Mouse (Mus musculus) adrenal gland, adult 2 months (tissue): ENCODE measurements around the gene Hoxd13. TPM values are rescaled to one million over a fixed set of nuclear protein-coding genes. Genes with fewer than 3 reads are reported as not detected.

Experiments used
- DNase-seq: peaks from one replicate; pipeline ENCODE4 v3.0.0; 2021
- long read RNA-seq: library from polyadenylated mRNA; stranded (forward); transcript quantifications from one replicate; pipeline ENCODE4 v2.0.0, GENCODE M21; 2021
- polyA plus RNA-seq: library from polyadenylated mRNA; depleted of rRNA; stranded (reverse); fragments of >200 nt; gene quantifications from 2 replicates; pipeline ENCODE4 v1.2.3, GENCODE M21; 2012; rRNA removed
- total RNA-seq, 2 experiments: library from RNA; stranded (reverse); gene quantifications; 2 replicates each; pipeline ENCODE4 v1.2.3; 2021

The Hoxd13 gene
- total RNA-seq (not detected), polyA plus RNA-seq (not detected in 2 replicates)
- long read RNA-seq, result 0 reads

DNA sequence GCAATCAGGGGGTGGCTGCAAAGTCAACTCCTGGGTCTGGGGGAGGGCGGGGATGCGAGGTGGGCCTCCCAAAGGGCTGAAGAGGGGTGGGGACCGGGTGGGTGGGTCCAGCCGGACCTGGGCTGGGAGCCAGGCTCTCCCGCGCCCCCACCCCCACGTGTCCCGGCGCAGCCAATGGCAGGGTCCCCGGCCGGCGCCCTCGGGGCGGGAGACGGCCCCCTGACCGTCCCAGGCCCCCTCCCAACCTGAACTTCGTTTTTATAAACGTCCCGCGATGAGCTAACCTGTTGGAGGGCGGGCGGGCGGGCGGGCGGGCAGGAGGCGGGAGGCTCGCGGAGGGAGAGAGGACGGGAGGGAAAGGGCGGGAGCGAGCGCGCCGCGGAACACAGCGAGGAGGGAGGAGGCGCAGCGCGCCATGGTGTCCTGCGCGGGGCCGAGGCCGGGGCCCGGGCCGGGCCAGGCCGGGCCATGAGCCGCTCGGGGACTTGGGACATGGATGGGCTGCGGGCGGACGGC, at the start of gene Hoxd13:
Gene Hoxd13, plus strand, starts transcription at position 469 of the 516 bp plus-strand sequence.
- no peak for DNase-seq

- DNase-seq, result no peak
Observed at GRCm38 (mm10) chr2:74619676-74620246, 48.3 kb upstream of the Hoxd13 start.

- DNase-seq, result no peak
Observed at GRCm38 (mm10) chr2:74620368-74620767, 47.7 kb upstream of the Hoxd13 start.

- no peak for DNase-seq
Observed at GRCm38 (mm10) chr2:74635412-74635811, 32.7 kb upstream of the Hoxd13 start.

- DNase-seq, result no peak
Observed at GRCm38 (mm10) chr2:74642431-74642830, 25.7 kb upstream of the Hoxd13 start.

DNA sequence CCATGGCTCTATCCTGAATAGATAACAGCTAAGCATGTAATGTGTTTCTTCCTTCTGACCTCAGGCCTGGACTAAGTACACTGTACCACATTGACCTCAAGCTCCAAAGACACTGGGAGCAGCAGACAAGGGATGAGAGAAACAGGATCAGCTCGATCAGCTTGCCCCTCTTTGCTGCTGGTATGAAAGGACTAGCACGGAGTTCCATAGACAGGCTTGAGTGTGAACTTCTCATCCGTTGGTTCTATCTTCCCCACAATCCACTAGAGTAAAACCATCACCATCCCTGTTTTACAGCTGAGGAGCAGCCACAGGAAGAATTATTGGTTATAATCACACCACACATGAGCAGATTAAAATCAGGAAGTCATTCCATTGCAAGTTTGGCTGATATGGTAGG, 22.5 kb upstream of the Hoxd13 start:
- no peak for DNase-seq

DNA sequence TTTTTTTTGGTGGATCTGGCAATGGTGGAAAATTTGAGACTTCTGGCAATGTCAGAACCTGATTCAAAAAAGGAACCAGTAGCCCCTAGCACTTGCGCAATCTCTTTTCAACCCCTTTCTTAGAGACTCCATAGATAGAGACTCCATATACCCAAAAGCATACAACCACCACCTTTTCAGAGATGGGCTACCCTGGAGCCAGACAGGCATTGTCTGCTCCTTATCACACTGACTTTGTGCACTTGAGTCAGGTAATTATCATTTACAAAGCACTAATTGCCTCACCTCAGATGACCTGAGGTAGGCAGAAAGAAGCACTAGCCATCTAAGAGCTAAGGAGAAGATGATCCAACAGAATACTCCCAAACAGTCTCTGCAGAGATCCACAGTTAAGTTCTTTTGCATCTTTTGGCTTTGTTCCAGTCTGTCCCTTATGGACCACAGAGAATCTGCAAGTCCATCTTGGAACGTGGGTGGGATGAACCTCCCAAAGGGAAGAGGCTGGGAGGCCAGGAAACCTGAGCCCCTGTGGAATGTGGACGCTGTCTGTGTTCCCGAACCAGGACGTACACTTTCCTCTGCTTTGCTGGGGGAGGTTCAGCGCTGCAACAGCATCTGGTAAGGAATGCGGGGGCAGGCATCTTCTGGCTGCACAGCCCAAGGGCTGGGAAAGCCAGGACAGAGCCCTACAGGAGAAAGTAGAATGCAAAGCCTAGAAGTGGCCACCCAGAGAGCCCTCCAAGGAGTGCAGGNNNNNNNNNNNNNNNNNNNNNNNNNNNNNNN, 20.8 kb upstream of the Hoxd13 start:
- DNase-seq, result no peak

- DNase-seq, result no peak
Observed at GRCm38 (mm10) chr2:74652996-74653340, 15.1 kb upstream of the Hoxd13 start.

DNA sequence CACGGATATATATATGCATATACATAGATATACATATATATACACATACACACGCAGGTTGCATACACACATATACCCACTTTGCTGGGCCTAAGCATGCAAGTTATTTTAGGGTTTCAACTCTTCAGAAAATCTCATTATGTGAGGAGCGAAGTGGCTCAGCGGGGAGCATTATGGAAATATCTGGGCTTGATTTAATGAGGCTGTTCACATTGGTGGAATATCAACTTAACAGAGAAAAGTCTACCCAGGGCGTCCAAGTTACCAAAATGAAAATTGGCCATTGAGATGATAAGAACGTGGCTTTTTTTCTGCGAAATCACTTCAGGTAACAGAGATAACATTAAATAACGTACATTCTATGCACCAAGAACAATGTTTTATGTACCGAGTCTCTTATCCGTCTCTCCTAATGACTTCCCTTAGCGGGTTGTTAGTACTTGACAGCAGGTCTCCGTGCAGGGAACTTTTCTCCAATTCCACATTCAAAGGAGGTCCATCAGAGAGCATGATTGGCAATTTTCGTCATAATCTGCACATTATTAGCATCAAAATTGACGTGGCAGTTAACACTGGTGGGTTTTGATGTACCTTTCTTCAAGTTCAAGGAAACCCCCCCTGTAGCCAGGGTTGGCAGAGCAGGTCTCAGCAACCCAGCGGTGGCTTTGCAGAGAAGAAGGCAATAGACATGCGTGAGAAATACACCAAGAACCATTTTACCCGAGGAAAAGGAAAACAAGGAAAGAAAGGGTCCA, 14.2 kb upstream of the Hoxd13 start:
- DNase-seq, result no peak

GRCm38 (mm10) chr2:74654743-74655419, 13.2 kb upstream of the Hoxd13 start:
- DNase-seq, result no peak

- no peak for DNase-seq
Observed at GRCm38 (mm10) chr2:74655420-74655781, 12.7 kb upstream of the Hoxd13 start.

- no peak for DNase-seq
Observed at GRCm38 (mm10) chr2:74655821-74656631, 12.1 kb upstream of the Hoxd13 start.

DNA sequence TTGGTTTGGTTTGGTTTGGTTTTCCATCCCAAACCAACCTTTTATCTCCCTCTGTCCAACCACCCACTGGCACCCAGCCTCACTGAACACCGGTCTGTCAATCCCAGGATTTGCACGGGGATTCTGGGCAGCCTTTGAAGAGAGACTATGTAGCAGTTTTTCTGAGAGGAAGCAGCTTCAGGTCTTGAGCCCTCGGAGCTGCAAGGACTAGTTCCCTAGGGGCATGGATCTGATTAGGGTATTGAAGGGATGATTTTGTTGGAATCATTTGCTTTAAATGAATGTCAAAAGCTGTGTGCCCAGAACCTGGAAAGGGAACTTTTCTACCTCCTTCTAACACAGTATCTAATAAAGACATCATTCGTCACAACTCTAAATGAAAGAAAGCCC, 11.5 kb upstream of the Hoxd13 start:
- no peak for DNase-seq

GRCm38 (mm10) chr2:74657251-74658023, 10.7 kb upstream of the Hoxd13 start:
- no peak for DNase-seq

DNA sequence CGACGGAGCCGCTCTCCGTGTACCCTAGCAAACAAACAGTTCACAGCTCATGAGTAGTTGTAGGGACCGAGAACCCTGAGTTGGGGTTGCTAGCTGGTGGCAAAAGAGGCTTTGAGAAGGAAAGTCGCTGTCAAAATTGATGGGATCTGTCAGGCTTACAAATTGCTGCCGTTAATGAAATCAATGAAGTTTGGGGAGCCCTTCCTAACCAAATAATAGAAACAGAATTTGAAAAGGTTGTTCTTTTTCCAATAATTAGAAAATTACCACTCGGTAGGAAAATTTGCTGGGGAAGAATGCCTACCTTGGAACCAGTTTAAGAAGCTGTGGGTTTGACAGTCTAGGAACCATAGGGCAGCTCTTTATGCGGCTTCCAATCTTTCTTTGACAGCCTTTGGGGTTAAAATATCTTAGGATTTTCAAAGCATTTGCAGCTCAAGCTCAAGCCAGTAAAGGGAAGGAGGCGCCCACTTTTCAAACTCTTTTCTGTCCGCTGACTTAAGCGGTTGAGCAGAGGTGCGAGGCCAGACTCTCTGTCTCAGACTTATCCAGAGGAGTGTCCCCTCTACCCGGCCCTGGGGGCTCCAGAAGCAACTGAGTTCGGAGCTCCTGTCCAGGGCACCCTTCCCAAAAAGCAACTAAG, 10.0 kb upstream of the Hoxd13 start:
- DNase-seq, result no peak

DNA sequence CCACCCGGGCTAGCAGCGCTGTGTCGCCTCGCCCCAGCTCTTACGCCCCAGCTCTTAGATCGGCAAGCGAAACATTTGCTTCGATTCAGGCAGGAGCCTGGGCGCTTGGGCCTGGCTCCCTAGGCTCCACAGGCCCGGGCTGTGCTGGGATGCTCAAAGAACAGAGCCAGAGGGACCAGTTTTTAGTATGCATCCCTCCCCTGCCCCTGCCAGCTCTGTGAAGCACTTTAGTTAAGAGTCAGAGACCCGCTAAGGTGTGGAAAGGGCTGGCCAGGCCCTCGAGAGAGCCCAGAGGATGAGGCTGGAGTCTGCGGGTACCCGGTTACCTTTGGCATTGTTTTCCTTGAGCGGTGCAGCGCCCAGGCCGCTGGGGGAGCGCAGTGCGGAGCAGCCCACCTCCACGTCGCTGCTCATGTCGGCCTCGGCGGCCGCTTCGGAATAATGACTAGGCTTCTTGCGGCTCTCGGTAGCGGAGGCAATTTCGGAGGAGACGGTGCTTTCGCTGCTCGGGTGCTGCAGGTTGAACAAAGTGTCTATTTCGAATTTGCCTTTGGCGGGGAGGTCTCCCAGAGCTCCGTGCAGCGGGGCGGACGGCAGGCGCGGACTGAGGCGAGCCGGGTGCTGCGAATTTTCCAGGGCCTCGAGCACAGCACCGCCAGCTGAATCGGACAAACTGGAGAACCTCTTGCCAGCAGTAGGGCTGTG, 9.3 kb upstream of the Hoxd13 start:
- no peak for DNase-seq

- no peak for DNase-seq
Observed at GRCm38 (mm10) chr2:74659507-74660005, 8.6 kb upstream of the Hoxd13 start, which contains the start of gene Evx2. Gene Evx2 (minus strand): TSS chr2:74659557.

DNA sequence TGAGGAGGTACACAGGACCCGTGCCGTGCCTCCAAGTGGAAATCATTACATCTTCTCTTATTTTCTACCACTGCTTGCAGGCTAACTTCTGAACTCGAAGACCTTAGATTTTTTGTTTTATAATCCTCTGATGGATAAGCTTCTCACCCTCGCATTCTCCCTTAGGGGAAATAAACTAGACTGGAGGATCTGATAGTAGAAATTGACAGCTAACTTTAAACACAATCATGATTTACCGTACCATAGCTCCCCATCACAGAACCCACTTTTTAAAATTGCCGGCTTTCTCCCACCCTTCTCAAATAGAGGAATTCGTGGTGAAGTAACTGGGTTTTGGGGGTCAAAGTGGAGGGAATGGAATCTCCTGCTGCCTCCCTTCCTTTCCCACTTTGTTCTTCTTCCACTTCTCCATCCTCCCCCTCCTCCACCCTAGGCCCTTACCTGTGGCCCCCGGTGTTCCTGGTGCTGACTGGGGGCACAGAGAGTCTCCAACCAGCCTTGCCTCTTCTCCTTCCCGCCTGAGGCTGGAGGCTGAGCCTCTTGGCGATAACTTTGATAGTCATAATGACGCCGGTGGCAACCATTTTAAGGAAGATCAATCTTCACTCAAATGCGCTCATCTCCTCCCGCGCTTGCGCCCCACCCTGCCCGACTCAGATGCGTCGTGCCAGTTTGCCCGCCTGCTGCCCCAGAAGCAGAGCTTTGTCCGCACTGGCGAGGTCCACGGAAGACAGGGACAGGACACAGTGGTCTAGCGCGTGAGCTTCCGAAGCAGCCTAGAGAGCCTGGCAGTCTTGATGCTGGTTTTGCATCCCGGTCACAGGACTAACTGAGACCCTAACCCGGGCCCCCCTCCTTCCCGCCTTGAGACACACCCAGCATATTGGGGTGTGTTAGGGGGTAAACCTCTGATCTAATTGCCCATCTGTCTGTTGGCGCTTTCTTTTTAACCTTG, 7.4 kb upstream of the Hoxd13 start:
- no peak for DNase-seq
